Mouse (Mus musculus): ENCODE results near the gene Cmah. TPM values are rescaled to one million over a fixed set of nuclear protein-coding genes. Genes with fewer than 3 reads are reported as not detected.
"Not testable (repeated sequence)": the region's sequence is repeated elsewhere in the genome, so short reads cannot be mapped to it uniquely, and the experiment has no call there.

Gene Cmah
- polyA plus RNA-seq, 1 experiment = 11.1 TPM

GRCm38 (mm10) chr13:24392655-24393054 is 65.5 kb downstream of the Cmah start:
- no peak overlapping the region for H3K4me3 ChIP-seq (replicated peaks; ENCODE audit: control insufficient read depth, low read depth, low read length)
- 4% methylated on average over 4 of the region's 4 CpGs for WGBS
- peak overlapping the region; percentile 30; the same call in 1 of the 2 replicates for H3K27ac ChIP-seq (ENCODE audit: control insufficient read depth, insufficient read depth, low read depth, low read length, poor library complexity)
- H3K4me1 ChIP-seq (ENCODE audit: control insufficient read depth, insufficient read depth, low read length) = peaks cover 8% of the 10 kb centered on the region; the same call in 1 of the 2 replicates
- TF ChIP-seq CTCF (IDR thresholded peaks at IDR 0.05; ENCODE audit: control insufficient read depth, insufficient read depth, low read length) (no peak), POLR2A (IDR thresholded peaks at IDR 0.05; ENCODE audit: borderline replicate concordance, control insufficient read depth, low read depth, low read length) (no peak)

- Histone ChIP-seq H3K4me3 (replicated peaks; ENCODE audit: control insufficient read depth, low read depth, low read length) (no peak overlapping the region), H3K4me1 (ENCODE audit: control insufficient read depth, insufficient read depth, low read length) (peaks cover 8% of the 10 kb centered on the region; the same call in 1 of the 2 replicates), H3K27ac (ENCODE audit: control insufficient read depth, insufficient read depth, low read depth, low read length, poor library complexity) (peak overlapping the region; percentile 39; the same call in 1 of the 2 replicates)
- TF ChIP-seq CTCF (IDR thresholded peaks at IDR 0.05; ENCODE audit: control insufficient read depth, insufficient read depth, low read length) = no peak
- TF ChIP-seq POLR2A (IDR thresholded peaks at IDR 0.05; ENCODE audit: borderline replicate concordance, control insufficient read depth, low read depth, low read length) = no peak
- 5% methylated on average over 4 of the region's 4 CpGs for WGBS
Measured at GRCm38 (mm10) chr13:24393055-24393454, 65.9 kb downstream of the Cmah start.

GRCm38 (mm10) chr13:24395815-24396214 is 68.6 kb downstream of the Cmah start:
- 20% methylated on average over 4 of the region's 4 CpGs for WGBS
- Histone ChIP-seq H3K4me3 (replicated peaks; ENCODE audit: control insufficient read depth, low read depth, low read length) (no peak overlapping the region), H3K4me1 (ENCODE audit: control insufficient read depth, insufficient read depth, low read length) (peaks cover 8% of the 10 kb centered on the region; the same call in 1 of the 2 replicates), H3K27ac (ENCODE audit: control insufficient read depth, insufficient read depth, low read depth, low read length, poor library complexity) (no peak overlapping the region)
- no peak for TF ChIP-seq POLR2A (IDR thresholded peaks at IDR 0.05; ENCODE audit: borderline replicate concordance, control insufficient read depth, low read depth, low read length)
- TF ChIP-seq CTCF (IDR thresholded peaks at IDR 0.05; ENCODE audit: control insufficient read depth, insufficient read depth, low read length) = no peak

GRCm38 (mm10) chr13:24397181-24397580 is 70.0 kb downstream of the Cmah start:
- Histone ChIP-seq H3K27ac (ENCODE audit: control insufficient read depth, insufficient read depth, low read depth, low read length, poor library complexity) (no peak overlapping the region), H3K4me1 (ENCODE audit: control insufficient read depth, insufficient read depth, low read length) (peaks cover 9% of the 10 kb centered on the region; the same call in 1 of the 2 replicates), H3K4me3 (replicated peaks; ENCODE audit: control insufficient read depth, low read depth, low read length) (no peak overlapping the region)
- 73% methylated on average over 3 of the region's 3 CpGs for WGBS
- TF ChIP-seq CTCF (IDR thresholded peaks at IDR 0.05; ENCODE audit: control insufficient read depth, insufficient read depth, low read length) = no peak
- no peak for TF ChIP-seq POLR2A (IDR thresholded peaks at IDR 0.05; ENCODE audit: borderline replicate concordance, control insufficient read depth, low read depth, low read length)

GRCm38 (mm10) chr13:24398488-24398887 is 71.3 kb downstream of the Cmah start:
- no peak overlapping the region; the same call in 1 of the 2 replicates for H3K27ac ChIP-seq (ENCODE audit: control insufficient read depth, insufficient read depth, low read depth, low read length, poor library complexity)
- peaks cover 7% of the 10 kb centered on the region; the same call in 1 of the 2 replicates for H3K4me1 ChIP-seq (ENCODE audit: control insufficient read depth, insufficient read depth, low read length)
- TF ChIP-seq CTCF (IDR thresholded peaks at IDR 0.05; ENCODE audit: control insufficient read depth, insufficient read depth, low read length) = no peak
- TF ChIP-seq POLR2A (IDR thresholded peaks at IDR 0.05; ENCODE audit: borderline replicate concordance, control insufficient read depth, low read depth, low read length) = no peak
- 24% methylated on average over 3 of the region's 3 CpGs for WGBS
- H3K4me3 ChIP-seq (replicated peaks; ENCODE audit: control insufficient read depth, low read depth, low read length) = no peak overlapping the region

- H3K4me3 ChIP-seq (replicated peaks; ENCODE audit: control insufficient read depth, low read depth, low read length); H3K4me1 ChIP-seq (ENCODE audit: control insufficient read depth, insufficient read depth, low read length): not testable (repeated sequence)
- 17% methylated on average over 11 of the region's 11 CpGs for WGBS
- peak overlapping the region; percentile 43 for H3K27ac ChIP-seq (ENCODE audit: control insufficient read depth, insufficient read depth, low read depth, low read length, poor library complexity)
Measured at GRCm38 (mm10) chr13:24401821-24402220, 74.6 kb downstream of the Cmah start.

- Histone ChIP-seq H3K4me3 (replicated peaks; ENCODE audit: control insufficient read depth, low read depth, low read length) (no peak overlapping the region), H3K27ac (ENCODE audit: control insufficient read depth, insufficient read depth, low read depth, low read length, poor library complexity) (no peak overlapping the region), H3K4me1 (ENCODE audit: control insufficient read depth, insufficient read depth, low read length) (peaks cover 8% of the 10 kb centered on the region)
- TF ChIP-seq POLR2A (IDR thresholded peaks at IDR 0.05; ENCODE audit: borderline replicate concordance, control insufficient read depth, low read depth, low read length) (no peak), CTCF (IDR thresholded peaks at IDR 0.05; ENCODE audit: control insufficient read depth, insufficient read depth, low read length) (no peak)
Measured at GRCm38 (mm10) chr13:24403054-24403453, 75.8 kb downstream of the Cmah start.

- H3K4me3 ChIP-seq (replicated peaks; ENCODE audit: control insufficient read depth, low read depth, low read length) = no peak overlapping the region
- H3K27ac ChIP-seq (ENCODE audit: control insufficient read depth, insufficient read depth, low read depth, low read length, poor library complexity) = no peak overlapping the region
- H3K4me1 ChIP-seq (ENCODE audit: control insufficient read depth, insufficient read depth, low read length) = peaks cover 8% of the 10 kb centered on the region
- TF ChIP-seq POLR2A (IDR thresholded peaks at IDR 0.05; ENCODE audit: borderline replicate concordance, control insufficient read depth, low read depth, low read length) (no peak), CTCF (IDR thresholded peaks at IDR 0.05; ENCODE audit: control insufficient read depth, insufficient read depth, low read length) (no peak)
- WGBS = 10% methylated on average over 2 of the region's 2 CpGs
Measured at GRCm38 (mm10) chr13:24406847-24407246, 79.6 kb downstream of the Cmah start.

- TF ChIP-seq CTCF (IDR thresholded peaks at IDR 0.05; ENCODE audit: control insufficient read depth, insufficient read depth, low read length) = no peak
- no peak for TF ChIP-seq POLR2A (IDR thresholded peaks at IDR 0.05; ENCODE audit: borderline replicate concordance, control insufficient read depth, low read depth, low read length)
- 40% methylated on average over 4 of the region's 4 CpGs for WGBS
- Histone ChIP-seq H3K4me1 (ENCODE audit: control insufficient read depth, insufficient read depth, low read length) (peaks cover 8% of the 10 kb centered on the region; the same call in 1 of the 2 replicates), H3K27ac (ENCODE audit: control insufficient read depth, insufficient read depth, low read depth, low read length, poor library complexity) (peak overlapping the region; percentile 78), H3K4me3 (replicated peaks; ENCODE audit: control insufficient read depth, low read depth, low read length) (peak overlapping the region; percentile 27)
Measured at GRCm38 (mm10) chr13:24414635-24415206, 87.5 kb downstream of the Cmah start.
